Mouse (Mus musculus): ENCODE data around the gene Ttc23l. TPM values are rescaled to one million over a fixed set of nuclear protein-coding genes. Genes with fewer than 3 reads are reported as not detected.
"Not testable (repeated sequence)": the region's sequence is repeated elsewhere in the genome, so short reads cannot be mapped to it uniquely, and the experiment has no call there.

Gene Ttc23l
- polyA plus RNA-seq, 1 experiment from 2014 or later: not detected

- H3K27ac ChIP-seq: no peak overlapping the region
- no peaks in the 10 kb centered on the region for H3K36me3 ChIP-seq
- ATAC-seq (replicated peaks; ENCODE audit: insufficient number of reproducible peaks, insufficient read depth, low FRiP score, low read depth): no peak
- 53% methylated on average over 11 of the region's 11 CpGs for WGBS
- H3K9me3 ChIP-seq (replicated peaks): no peaks in the 10 kb centered on the region
- no peak overlapping the region for H3K4me3 ChIP-seq
- H3K27me3 ChIP-seq: no peaks in the 10 kb centered on the region
- no peak overlapping the region for H3K9ac ChIP-seq
- no peak overlapping the region for H3K4me2 ChIP-seq
- no peaks in the 10 kb centered on the region for H3K4me1 ChIP-seq (replicated peaks)
These were observed 52.4 kb downstream of the Ttc23l start for GRCm38 (mm10) chr15:10506099-10506498.

GRCm38 (mm10) chr15:10500838-10501719 is 57.4 kb downstream of the Ttc23l start:
- H3K4me2 ChIP-seq: no peak overlapping the region
- H3K9ac ChIP-seq: no peak overlapping the region
- H3K9me3 ChIP-seq (replicated peaks): no peaks in the 10 kb centered on the region
- no peak for ATAC-seq (replicated peaks; ENCODE audit: insufficient number of reproducible peaks, insufficient read depth, low FRiP score, low read depth)
- H3K4me3 ChIP-seq: no peak overlapping the region
- no peaks in the 10 kb centered on the region for H3K4me1 ChIP-seq (replicated peaks)
- 55% methylated on average over 11 of the region's 11 CpGs for WGBS
- no peak overlapping the region for H3K27ac ChIP-seq
- peaks cover 4% of the 10 kb centered on the region for H3K36me3 ChIP-seq
- H3K27me3 ChIP-seq: no peaks in the 10 kb centered on the region

- ATAC-seq (replicated peaks; ENCODE audit: insufficient number of reproducible peaks, insufficient read depth, low FRiP score, low read depth): no peak
These were observed 58.4 kb downstream of the Ttc23l start for GRCm38 (mm10) chr15:10500035-10500434.

GRCm38 (mm10) chr15:10499593-10499992 is 58.9 kb downstream of the Ttc23l start:
- Histone ChIP-seq H3K27ac (no peak overlapping the region), H3K27me3 (no peaks in the 10 kb centered on the region), H3K4me2 (no peak overlapping the region), H3K9ac (no peak overlapping the region), H3K36me3 (peaks cover 8% of the 10 kb centered on the region), H3K4me3 (no peak overlapping the region), H3K9me3 (replicated peaks) (no peaks in the 10 kb centered on the region), H3K4me1 (replicated peaks) (no peaks in the 10 kb centered on the region)
- no peak for ATAC-seq (replicated peaks; ENCODE audit: insufficient number of reproducible peaks, insufficient read depth, low FRiP score, low read depth)
- WGBS: 66% methylated on average over 5 of the region's 5 CpGs

More at GRCm38 (mm10) chr15:10500035-10500434, 58.4 kb downstream of the Ttc23l start:
- Histone ChIP-seq H3K27me3 (no peaks in the 10 kb centered on the region), H3K9me3 (replicated peaks) (no peaks in the 10 kb centered on the region), H3K4me3 (no peak overlapping the region), H3K9ac (no peak overlapping the region), H3K27ac (no peak overlapping the region), H3K4me1 (replicated peaks) (no peaks in the 10 kb centered on the region), H3K4me2 (no peak overlapping the region), H3K36me3 (peaks cover 8% of the 10 kb centered on the region)
- 60% methylated on average over 5 of the region's 5 CpGs for WGBS

DNA sequence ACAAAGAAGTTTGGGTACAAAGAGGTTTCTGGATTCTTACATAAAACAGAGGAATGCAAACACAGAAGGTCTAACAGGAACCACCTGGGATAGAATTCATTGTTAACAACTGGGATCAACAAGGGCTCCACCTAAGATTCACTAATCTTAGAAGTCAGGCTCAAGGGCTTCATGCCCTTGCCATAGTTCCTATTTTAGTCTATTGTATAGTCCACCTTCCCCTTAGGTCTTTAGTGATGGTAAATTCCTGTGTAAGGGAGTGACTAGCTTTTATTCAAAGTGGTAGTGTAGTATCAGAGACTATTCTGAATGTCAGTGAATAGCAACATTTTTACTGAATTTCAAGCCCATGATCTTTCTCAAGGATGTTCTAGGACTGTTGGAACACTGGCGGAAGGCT is 61.8 kb downstream of the Ttc23l start:
- H3K27ac ChIP-seq; H3K9ac ChIP-seq; H3K4me3 ChIP-seq; H3K4me1 ChIP-seq (replicated peaks); H3K9me3 ChIP-seq (replicated peaks); H3K27me3 ChIP-seq; ATAC-seq (replicated peaks; ENCODE audit: insufficient number of reproducible peaks, insufficient read depth, low FRiP score, low read depth); H3K4me2 ChIP-seq: not testable (repeated sequence)
- H3K36me3 ChIP-seq: peaks cover 18% of the 10 kb centered on the region
- WGBS: 92% methylated on average over 1 of the region's 1 CpGs

DNA sequence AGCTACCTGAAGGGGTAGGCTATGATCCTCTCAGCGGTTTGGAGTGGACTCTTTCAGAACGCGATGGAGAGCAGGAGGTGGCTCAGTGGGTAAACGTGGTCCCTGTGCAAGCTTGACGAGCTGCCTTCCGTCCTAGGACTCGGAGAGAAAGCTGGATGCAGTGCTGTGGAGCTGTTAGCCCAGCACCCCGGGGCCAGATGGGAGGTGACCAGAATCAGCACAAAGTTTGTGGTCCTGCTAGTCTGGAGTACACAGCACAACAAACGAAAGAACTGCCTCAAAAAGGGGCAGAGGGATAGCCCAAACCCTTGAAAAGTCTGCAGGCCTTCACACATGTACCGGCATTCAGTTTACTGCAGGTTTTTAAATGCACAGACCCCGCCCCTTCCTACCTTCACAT is 62.5 kb downstream of the Ttc23l start:
- H3K4me1 ChIP-seq (replicated peaks): no peaks in the 10 kb centered on the region
- no peak for ATAC-seq (replicated peaks; ENCODE audit: insufficient number of reproducible peaks, insufficient read depth, low FRiP score, low read depth)
- no peaks in the 10 kb centered on the region for H3K9me3 ChIP-seq (replicated peaks)
- no peak overlapping the region for H3K4me3 ChIP-seq
- peaks cover 22% of the 10 kb centered on the region for H3K36me3 ChIP-seq
- H3K4me2 ChIP-seq: no peak overlapping the region
- H3K27me3 ChIP-seq: no peaks in the 10 kb centered on the region
- H3K9ac ChIP-seq: no peak overlapping the region
- 89% methylated on average over 11 of the region's 11 CpGs for WGBS
- H3K27ac ChIP-seq: no peak overlapping the region

DNA sequence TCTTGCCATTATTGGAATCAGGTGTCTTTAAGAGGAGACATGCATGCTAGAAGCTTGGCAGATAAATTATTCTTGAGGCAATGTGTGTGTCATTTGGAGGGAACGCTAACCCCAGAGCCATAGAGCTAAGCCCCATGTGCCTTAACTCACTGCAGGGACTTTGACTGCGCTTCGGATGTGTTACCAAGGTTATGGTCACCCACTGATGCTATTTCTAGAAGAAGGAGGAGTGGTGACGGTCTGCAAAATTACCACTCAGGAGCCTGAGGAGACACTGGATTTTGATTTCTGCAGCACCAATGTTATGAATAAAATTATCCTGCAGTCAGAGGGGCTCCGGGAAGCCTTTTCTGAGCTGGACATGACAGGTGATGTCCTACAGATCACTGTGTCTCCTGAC is 68.4 kb downstream of the Ttc23l start:
- Histone ChIP-seq H3K9ac (no peak overlapping the region), H3K4me1 (replicated peaks) (peaks cover 7% of the 10 kb centered on the region; the same call in 1 of the 2 replicates), H3K4me2 (no peak overlapping the region), H3K27me3 (no peaks in the 10 kb centered on the region), H3K4me3 (no peak overlapping the region), H3K36me3 (peaks cover 14% of the 10 kb centered on the region; the same call in 1 of the 2 replicates), H3K27ac (no peak overlapping the region), H3K9me3 (replicated peaks) (no peaks in the 10 kb centered on the region)
- WGBS: 85% methylated on average over 5 of the region's 5 CpGs
- no peak for ATAC-seq (replicated peaks; ENCODE audit: insufficient number of reproducible peaks, insufficient read depth, low FRiP score, low read depth)

DNA sequence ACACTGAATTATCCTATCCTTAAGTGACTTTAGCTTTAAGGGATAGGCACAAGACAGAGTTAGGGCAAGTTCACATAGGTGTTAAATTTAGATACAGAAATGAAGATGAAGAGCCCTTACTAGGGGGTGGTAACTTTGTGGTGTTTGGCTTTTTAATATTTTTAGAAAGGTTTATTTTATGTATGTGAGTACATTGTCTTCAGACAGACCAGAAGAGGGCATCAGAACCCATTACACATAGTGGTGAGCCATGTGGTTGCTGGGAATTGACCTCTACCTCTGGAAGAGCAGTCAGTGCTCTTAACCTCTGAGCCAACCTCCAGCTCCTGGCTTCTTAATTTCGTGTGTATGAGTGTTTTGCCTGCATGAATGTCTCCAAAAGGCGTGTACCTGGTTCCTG is 71.2 kb downstream of the Ttc23l start:
- no peak overlapping the region for H3K9ac ChIP-seq
- H3K4me1 ChIP-seq (replicated peaks): peaks cover 12% of the 10 kb centered on the region
- H3K9me3 ChIP-seq (replicated peaks): no peaks in the 10 kb centered on the region
- H3K36me3 ChIP-seq: peaks cover 8% of the 10 kb centered on the region; the same call in 1 of the 2 replicates
- 49% methylated on average over 2 of the region's 2 CpGs for WGBS
- H3K4me2 ChIP-seq: peak overlapping the region; percentile 85
- ATAC-seq (replicated peaks; ENCODE audit: insufficient number of reproducible peaks, insufficient read depth, low FRiP score, low read depth): no peak
- no peak overlapping the region for H3K27ac ChIP-seq
- 0 out of 2 replicates have a peak overlapping the region, but pooled peaks have one; percentile 73 for H3K4me3 ChIP-seq
- no peaks in the 10 kb centered on the region for H3K27me3 ChIP-seq

- no peak for ATAC-seq (replicated peaks; ENCODE audit: insufficient number of reproducible peaks, insufficient read depth, low FRiP score, low read depth)
- H3K4me1 ChIP-seq (replicated peaks): peaks cover 12% of the 10 kb centered on the region
- no peaks in the 10 kb centered on the region for H3K9me3 ChIP-seq (replicated peaks)
- peaks cover 10% of the 10 kb centered on the region; the same call in 1 of the 2 replicates for H3K36me3 ChIP-seq
- H3K9ac ChIP-seq: peak overlapping the region; percentile 80
- H3K4me2 ChIP-seq: peak overlapping the region; percentile 85
- peak overlapping the region; percentile 73 for H3K4me3 ChIP-seq
- no peaks in the 10 kb centered on the region for H3K27me3 ChIP-seq
- under 1% methylated on average over 18 of the region's 18 CpGs for WGBS
- H3K27ac ChIP-seq: peak overlapping the region; percentile 68
These were observed 72.1 kb downstream of the Ttc23l start for GRCm38 (mm10) chr15:10486365-10486839.

DNA sequence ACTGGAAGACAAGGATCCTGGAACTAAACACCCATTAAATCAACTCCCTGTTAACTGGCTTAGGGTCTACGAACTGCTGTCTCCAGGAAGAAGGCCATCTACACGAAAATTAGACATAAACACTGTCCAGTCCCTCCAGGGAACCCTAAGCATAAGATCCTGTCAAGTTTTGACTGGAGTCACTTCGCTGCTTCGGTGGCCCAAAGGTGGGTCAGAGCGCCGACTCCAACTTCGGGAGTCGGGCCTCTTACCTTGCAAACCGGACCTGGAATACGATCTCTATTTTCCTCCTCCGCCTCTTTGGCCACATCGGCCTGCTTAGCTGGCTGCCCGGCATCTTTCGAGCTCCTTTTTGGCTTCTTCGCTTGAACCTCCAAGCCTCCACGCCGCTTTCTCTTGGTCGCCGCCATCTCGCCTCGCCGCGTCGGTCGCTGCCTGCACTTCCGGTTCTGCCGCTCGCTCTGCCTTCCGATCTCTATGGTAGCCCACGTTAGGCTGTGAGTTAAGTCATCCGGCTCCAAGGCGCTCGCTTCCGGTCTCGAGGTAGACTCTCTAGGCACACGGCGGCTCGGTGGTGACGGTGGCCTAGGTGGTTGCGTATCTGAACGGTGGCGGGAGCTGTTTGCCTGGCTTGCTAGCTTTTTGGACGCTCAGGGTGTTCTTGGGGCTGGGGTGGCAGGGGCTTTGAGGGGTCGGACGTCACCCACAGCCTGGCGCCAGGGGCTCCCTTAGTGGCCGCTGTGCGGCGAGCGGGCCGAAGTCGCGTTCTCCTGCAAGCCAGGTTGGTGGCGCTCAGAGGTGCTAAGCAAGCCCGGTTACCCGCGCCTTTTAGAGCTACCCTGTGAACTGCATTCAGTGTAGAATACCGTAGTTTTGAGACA is 72.7 kb downstream of the Ttc23l start, which contains the start of the genes Brix1 and Rad1:
TSS of gene Brix1 (minus strand) at position 464 of the 881 bp plus-strand sequence.
TSS of gene Rad1 (plus strand) at position 535 of the 881 bp plus-strand sequence.
- H3K4me1 ChIP-seq (replicated peaks): peaks cover 12% of the 10 kb centered on the region
- ATAC-seq (replicated peaks; ENCODE audit: insufficient number of reproducible peaks, insufficient read depth, low FRiP score, low read depth): peak; percentile 98

GRCm38 (mm10) chr15:10470941-10471340 is 87.5 kb downstream of the Ttc23l start:
- H3K4me2 ChIP-seq: peak overlapping the region; percentile 91
- H3K9me3 ChIP-seq (replicated peaks): no peaks in the 10 kb centered on the region
- 17% methylated on average over 3 of the region's 3 CpGs for WGBS
- H3K27me3 ChIP-seq: no peaks in the 10 kb centered on the region
- peak overlapping the region; percentile 88; the same call in 1 of the 2 replicates for H3K27ac ChIP-seq
- peaks cover 7% of the 10 kb centered on the region; the same call in 1 of the 2 replicates for H3K4me1 ChIP-seq (replicated peaks)
- ATAC-seq (replicated peaks; ENCODE audit: insufficient number of reproducible peaks, insufficient read depth, low FRiP score, low read depth): no peak
- peak overlapping the region; percentile 95 for H3K4me3 ChIP-seq
- peak overlapping the region; percentile 91 for H3K9ac ChIP-seq
- peaks cover 9% of the 10 kb centered on the region; the same call in 1 of the 2 replicates for H3K36me3 ChIP-seq

More for the DNA sequence above, 72.7 kb downstream of the Ttc23l start, which contains the start of the genes Brix1 and Rad1:
- Histone ChIP-seq H3K9me3 (replicated peaks) (no peaks in the 10 kb centered on the region), H3K4me2 (peak within 1 kb of the TSS; percentile 85), H3K4me3 (peak within 1 kb of the TSS; percentile 73), H3K27me3 (no peaks in the 10 kb centered on the region), H3K27ac (peak within 1 kb of the TSS; percentile 68), H3K36me3 (peaks cover 13% of the 10 kb centered on the region; the same call in 1 of the 2 replicates), H3K9ac (peak within 1 kb of the TSS; percentile 80)
- under 1% methylated on average over 58 of the region's 58 CpGs for WGBS
